Mouse (Mus musculus) megakaryocyte progenitor cell, adult 5-6 weeks (primary cell): Measurements from ENCODE around the gene Vwa7. TPM values are rescaled to one million over a fixed set of nuclear protein-coding genes. Genes with fewer than 3 reads are reported as not detected.

ENCODE experiments used
- ATAC-seq: replicated peaks from 2 replicates; pipeline ENCODE4 v1.8.0; 2016; ENCODE audit warnings: mild to moderate bottlenecking, moderate TSS enrichment, inconsistent platforms; ENCODE audit not compliant: poor library complexity
- total RNA-seq, 2 experiments: library from RNA; stranded (forward) in 1 of 2; stranded (reverse) in 1 of 2; fragments of 157-497, 149-512 nt in 1 of 2; fragments of 200-1000 nt in 1 of 2; gene quantifications; 2 replicates each; pipeline versions ENCODE4 v1.2.3 to v1.2.4; 2015 to 2017

Gene Vwa7
- total RNA-seq, 2 experiments from 2014 or later = 0.17 TPM; not detected in 1

DNA sequence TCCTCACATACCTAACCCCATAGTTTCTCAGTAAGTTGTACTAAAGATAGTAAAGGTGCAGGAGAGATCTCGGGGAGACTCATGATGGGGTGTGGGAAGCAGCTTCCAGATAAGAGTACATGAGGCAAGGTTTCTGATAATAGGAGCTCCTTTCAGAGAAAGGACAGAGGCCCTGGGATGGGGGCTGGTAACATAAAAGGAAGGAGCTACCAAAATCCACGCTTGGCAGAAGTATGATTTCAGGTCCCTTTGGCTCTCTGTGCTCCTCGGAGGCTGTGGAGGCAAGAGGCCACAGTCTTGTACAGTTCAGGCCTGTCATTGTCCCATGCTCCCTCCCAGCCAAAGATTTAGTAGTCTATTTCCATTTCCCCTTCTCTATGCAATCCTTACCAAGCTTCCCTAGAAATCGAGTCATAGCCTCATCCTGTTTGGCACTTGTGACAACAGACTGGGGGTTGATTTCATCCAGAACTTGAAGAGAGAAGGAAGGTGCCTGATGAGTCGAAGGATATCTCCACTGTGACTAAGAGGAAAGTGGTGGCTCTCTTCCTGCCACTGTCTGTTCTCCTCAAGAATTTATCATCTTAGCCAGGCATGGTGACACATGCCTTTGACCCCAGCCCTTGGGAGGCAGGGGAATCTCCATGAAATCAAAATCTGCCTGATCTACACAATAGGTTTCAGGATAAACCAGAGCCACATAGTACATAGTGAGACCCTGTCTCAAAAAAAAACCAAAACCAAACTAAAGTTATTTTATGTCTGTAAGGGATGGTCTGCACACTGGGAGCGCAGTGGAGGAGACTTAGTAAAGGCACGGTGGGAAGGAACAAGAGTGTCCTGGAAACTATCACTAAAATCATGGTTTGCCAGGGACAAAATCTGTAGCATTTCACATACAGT lies 28.8 kb downstream of the Vwa7 start:
- ATAC-seq = no peak

DNA sequence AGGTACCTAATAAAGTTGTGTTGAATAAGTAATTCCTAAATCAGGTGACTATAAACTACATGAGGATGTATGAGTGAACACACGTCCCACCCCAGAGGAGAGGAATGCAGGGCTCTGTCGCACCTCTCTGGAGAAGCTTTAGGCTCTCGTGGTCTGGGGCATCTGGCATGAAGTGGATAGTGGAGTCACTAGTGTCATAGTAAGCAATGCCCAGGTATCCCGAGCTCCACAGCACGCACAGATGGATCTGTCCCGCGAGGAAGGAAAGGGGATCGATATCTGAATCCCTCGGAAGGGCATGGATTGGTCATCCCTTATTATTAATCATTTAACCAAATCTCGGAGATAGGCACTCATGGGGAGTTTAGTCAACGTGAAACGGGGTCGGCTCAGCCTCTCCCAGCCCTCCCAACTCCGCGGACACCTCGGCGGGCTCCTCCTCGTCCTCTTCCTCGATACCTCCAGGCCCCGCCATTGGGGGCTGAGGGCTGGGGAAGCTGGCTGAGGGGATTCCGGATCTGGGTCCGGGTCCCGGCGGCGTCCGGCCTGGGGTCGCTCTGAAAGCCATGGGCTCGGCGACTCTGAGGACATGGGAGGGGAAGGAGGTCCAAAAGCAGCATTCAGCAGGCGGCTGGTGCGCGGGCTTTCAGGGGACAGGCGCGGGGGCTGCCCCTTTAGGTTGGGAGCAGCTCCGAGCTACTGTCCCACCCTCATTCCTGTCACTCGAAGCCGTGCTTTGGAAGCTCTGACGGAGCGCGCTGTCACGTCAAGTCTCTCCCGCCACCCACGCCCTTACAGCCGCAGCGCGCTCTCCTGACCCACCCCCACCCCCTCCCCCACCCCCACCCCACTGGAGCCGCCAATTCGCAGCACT lies 29.7 kb downstream of the Vwa7 start:
- no peak for ATAC-seq

DNA sequence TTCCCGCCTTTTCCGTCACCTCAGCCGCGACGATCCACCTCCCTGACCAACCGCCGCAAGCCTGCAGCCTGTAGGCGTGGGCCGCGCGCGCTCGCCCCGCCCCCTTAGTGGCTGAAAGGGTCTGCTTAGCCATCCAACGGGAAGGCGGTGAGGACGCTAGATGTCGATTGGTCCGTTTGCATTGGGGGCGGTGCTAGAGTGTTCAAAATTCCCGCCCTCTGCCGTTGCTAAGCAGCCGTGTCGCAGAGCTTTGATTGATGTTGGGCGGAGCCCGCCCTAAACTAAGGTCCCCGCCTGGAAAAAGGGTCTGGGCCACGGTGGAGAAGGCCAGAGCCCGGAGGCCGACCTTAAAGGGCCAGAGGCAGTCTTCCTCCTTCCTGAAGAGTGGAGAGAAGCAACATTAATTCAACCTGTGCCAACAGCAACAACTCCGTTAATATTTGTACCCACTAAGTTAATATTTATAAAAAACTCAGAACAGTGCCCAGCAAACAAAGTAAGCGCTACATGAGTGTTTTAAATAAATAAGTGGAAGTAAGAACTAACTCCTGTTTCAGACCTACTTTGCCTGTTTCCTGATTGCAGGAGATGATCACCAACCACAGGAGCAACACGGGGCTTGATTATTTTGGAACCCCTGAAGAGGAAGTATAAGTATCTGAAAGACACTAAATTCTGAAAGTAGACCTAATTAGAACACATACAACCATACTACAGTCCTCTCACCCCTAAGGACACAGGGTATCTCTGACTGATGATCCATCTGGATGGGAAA lies 30.5 kb downstream of the Vwa7 start, which contains the start of gene Msh5:
TSS of gene Msh5 (minus strand) at position 65 of the 775 bp plus-strand sequence.
- peak; percentile 74 for ATAC-seq

DNA sequence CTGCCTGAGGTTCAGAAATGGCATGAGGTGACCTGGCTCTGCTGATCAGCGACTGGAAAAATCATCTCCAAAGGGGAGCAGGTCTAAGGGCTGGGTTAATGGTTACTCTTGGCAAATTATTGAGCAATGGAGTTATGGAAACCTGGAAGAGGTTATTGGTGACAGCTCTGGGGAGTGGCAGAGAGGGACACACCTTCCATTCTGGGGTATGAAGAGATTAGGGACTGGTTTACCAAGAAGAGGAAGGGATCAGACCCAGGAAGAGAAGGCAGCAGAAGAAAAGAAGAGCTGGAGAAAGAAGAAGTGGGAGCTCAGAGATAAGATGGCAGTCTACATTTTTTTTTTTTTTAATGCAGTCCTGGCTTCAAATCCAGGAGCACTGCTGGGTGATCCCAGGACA lies 31.3 kb downstream of the Vwa7 start:
- ATAC-seq = no peak

DNA sequence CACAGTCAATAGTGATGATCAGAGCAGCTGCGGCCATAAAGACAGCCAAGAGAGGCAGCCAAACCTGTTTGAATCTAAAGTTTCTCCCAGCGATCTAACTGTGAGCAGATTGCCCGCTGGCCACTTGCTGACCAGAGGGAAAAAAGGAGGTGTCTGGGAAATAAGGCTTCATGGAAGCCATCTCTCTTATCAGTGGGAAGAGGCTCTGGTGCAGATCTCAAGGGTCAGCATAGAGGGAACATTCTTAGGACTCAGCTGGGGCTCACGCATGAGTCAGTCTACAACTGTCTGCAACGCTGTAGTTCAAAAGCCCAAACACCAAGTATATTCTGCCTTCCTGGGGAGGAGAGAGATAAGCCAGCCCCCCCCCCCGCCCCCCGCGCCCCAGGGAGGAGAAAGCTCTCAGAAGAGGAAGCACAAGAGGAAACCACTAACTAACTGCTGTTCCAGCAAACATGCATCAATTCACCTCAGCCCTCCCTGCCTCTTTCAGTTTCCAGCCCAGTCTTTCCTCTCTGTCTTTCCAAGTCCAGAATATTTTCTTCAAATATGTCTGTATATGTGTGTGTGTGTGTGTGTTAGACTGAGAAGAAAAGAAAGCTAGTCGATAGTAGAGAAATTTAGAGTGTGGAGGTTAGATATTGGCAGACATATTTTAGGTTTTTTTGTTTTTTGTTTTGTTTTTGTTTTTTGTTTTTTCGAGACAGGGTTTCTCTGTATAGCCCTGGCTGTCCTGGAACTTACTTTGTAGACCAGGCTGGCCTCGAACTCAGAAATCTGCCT lies 32.0 kb downstream of the Vwa7 start:
- peak; percentile 3; the same call in 1 of the 2 replicates for ATAC-seq

DNA sequence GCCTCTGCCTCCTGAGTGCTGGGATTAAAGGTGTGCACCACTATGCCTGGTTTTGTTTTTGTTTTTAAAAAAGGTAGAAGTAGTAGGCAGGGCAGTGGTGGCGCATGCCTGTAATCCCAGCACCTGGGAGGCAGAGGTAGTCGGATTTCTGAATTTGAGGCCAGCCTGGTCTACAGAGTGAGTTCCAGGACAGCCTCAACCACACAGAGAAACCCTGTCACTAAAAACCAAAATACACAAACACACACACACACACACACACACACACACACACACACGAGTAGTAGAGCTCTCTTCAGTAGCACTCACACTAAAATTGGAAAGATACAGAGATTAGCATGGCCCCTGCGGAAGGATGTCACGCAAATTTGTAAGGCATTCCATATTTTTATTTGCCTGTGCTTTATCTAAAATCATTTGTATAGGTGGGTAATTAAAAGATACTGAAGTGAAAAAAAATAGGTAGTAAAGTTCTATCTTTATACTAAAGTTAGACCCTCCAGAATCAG lies 32.6 kb downstream of the Vwa7 start:
- no peak for ATAC-seq

DNA sequence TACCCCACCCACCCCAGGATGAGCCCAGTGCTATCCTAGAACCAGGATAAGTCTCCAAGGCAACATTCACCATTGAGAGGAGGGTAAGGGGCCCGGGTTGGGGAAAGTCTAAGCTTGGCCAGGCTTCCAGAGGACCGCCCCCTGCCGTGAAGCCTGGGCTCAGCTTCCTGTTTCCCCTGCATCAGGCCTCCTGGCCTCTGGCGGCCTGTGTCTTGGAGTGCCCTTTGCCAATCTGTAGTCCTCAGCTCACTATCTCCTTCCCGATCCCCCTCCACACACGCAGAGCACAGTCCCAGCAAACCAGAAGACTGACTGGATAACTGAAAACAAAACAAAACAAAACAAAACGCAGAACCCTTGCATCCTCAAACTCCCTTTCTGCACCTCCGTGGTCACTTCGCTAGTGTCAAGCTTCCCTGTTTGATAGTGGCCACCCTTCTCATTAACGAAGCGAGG lies 33.2 kb downstream of the Vwa7 start, which contains the start of gene Clic1:
TSS of gene Clic1 (plus strand) at position 406 of the 456 bp plus-strand sequence.
- ATAC-seq = peak; percentile 18

DNA sequence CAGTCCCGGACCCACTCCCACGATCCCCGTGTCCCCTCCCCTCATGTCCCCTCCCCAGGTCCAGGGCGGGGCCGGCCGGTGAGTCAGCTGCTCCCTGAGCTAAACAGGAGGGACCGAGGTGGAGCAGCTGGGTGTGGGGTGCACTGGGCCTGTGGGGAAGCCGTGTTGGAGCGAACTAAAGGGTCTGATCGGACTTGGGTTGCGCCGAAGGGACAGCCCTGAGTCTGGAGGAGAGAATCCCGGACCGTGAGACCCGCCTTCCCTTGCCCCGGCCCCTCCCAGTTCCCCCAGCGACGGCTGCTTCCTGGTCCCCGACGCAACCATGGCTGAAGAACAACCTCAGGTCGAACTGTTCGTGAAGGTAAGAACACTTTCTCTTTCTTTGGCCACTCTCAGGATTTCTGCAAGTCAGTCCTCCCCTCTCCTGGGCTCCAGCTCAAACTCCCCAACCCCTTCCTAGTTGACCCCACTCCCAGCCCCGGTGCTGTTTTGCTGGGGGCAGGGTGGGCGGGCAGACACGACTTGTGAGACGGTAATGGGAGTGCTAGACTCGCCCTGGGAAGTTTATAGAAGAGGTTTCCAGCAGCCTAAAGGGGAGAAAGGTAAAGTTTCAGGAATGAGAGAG lies 33.9 kb downstream of the Vwa7 start:
- peak; percentile 20 for ATAC-seq

DNA sequence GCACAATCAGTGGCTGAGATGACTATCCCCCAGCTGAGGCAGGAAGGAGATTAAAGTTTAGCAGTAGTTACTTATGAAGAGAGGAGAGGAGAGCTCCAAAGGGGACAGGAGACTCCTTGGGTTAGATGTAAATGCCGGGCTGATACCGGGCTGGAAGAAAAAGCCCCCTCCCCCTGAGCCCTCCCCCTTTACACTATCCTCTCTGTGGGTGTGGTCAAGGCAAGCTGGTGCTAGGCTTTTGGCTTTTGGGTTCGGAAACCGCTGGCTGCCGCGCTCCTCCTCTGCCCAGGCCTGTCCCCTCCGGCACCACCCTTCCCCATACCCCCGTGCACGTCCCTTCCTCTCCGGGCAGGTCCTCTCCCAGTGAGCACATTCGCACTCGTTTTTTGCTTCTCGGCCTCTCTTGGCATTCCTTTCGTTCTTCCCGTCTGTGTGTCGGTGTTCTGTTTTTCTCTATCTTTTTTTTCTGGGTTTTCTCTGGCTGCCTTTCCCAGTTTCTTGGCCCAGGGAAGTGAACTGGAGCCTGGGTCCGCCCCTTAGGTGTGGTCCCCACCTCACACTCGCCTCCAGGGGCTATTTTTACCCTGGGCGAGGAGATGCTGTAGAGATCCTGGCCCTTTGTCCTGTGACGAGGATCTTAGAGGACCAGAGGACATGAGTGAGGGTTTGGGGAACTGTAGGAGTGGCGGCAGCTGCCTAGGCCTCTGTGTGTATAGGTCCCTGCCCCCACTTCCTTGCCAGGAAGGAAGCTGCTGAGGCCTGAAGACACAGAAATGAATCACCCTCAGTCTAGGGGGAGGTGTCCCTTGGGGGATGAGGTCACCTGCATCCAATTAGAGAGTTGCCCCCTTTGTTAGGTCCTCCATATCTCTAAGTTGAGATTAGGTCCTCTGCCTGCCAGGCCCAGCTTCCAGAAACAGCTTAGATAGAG lies 35.0 kb downstream of the Vwa7 start:
- peak; percentile 66 for ATAC-seq

DNA sequence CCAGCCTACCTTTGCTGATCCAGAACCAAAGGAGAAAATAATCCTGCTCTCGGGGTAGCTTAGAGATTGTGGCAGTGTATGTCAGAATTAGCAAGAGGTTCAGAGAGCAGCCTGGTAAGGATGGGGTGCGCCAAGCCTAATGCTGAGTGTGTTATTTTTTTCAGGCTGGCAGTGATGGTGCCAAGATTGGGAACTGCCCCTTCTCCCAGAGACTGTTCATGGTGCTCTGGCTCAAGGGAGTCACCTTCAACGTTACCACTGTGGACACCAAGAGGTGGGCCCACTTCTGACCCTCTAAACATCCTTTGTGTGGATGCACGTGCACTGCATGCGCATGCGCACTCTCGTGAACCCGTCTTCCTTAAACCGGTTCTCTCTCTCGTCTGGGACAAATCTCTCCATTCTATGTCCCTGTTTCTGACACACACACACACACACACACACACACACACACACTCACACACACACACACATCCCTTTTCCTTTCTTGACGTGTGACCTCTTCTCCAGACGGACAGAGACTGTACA lies 36.0 kb downstream of the Vwa7 start:
- ATAC-seq = no peak

DNA sequence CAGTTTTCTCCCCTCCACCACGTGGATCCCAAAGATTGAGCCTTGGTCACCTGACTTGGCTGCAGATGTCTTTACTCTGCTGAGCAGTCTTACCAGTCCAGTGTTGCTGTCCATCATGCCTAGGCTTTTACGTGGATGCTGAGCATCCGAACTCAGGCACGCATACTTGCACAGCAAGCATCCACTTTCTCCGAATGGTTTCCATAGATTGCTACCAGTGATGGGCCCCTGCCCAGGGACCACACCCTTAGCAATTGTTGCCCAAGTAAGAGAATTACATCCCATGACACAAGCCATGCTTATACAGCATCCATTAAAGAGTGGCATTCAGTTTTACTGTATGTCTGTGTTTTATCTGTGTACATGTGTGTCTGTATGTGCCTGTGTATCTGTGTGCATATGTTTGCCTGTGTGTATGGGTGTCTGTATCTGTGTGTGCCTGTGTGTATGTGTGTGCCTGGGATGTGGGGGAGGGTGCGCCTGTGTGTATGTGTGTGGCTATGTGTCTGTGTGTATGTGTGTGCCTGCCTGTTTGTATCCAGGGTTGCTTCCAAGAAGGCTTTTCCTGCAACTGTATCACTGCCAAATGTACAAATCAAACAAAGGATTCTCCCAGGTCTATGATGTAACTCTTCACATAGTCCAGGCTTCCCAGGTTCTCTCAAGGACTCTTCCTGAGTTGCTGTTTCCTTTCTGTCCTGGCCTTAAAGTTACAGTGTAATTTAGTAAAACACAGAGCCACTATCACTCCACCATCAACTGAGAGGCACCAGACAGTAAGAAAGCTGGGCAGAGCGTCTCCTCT lies 39.5 kb downstream of the Vwa7 start:
- no peak for ATAC-seq

DNA sequence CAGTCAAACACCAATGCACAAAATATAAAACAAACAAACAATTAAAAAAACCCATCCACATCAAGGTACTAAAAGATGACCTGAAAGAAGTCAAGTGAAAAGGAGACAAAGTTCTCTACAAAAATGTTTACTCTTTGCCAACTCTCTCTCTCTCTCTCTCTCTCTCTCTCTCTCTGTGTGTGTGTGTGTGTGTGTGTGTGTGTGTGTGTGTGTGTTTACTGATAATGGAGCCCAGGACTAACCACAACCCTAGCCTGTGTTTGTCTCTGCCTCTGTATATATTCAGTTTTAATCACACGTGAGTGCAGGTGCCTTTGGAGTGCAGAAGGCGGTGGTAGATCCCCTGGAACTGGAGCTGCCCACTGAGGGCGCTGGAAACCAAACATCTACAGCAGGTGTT lies 40.7 kb downstream of the Vwa7 start:
- ATAC-seq = peak; percentile 48

DNA sequence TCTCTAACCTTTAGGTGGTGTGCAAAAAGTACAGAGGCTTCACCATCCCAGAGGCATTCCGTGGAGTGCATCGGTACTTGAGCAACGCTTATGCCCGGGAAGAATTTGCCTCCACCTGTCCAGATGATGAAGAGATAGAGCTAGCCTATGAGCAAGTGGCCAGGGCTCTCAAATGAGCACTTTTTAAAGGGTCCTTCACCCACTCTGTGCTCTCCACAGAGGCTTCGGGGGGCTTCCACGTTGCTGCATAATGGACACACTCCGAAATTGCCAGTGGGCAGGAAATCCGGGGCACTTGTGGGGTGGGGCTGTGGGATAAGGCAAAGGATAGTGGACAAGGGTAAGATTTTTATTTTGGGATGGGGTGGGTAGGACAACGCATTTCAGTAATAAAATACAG lies 41.9 kb downstream of the Vwa7 start:
- no peak for ATAC-seq

DNA sequence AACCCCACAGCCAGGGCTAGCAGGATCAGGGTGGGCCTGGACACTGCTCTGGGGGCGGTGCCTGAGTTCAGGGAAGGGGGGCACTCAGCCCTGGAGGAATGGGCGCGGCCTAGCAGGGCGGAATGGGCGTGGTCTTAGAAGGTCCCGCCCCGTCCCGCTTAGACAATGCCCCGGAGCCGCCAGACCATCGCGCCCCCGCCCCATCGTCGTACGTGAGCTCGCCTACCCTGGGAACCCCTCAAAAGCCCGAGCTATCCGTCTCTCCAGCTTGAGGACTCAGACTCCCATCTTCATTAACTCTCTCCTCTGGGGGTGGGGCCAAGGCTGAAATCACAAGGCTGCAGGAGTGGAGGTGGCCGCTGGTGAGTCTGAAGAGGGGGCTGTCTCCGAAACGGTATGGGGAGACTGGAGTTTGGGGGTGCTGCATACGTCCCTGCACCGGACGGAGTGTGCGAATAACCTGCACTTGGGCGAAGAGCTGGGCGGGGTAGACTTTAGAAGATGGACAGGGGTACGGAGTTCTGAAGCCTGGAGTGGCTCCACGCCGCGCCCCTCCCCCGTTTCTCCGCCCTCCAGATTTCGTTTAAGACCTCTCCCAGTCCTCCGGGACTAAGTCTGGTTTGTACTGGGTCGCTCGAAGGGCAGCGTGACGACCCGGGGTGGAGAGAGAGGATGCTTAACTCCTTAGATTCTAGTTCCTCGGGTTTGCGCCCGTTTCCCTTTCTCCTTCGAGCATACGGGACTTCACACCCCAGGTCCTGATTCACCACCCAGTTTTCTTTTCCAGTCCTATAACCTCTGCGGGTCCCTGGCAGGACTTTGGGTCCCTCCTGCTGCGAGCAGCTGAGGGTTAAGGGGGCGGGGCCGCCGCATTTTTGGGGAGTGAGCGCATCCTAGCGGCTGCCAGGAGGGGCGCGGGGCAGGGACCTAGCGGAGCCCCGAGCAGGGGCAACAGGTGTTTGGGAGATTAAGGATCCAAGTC lies 42.8 kb downstream of the Vwa7 start, which contains the start of gene Ddah2:
TSS of gene Ddah2 (plus strand) at position 125 of the 982 bp plus-strand sequence.
- ATAC-seq = peak; percentile 74

DNA sequence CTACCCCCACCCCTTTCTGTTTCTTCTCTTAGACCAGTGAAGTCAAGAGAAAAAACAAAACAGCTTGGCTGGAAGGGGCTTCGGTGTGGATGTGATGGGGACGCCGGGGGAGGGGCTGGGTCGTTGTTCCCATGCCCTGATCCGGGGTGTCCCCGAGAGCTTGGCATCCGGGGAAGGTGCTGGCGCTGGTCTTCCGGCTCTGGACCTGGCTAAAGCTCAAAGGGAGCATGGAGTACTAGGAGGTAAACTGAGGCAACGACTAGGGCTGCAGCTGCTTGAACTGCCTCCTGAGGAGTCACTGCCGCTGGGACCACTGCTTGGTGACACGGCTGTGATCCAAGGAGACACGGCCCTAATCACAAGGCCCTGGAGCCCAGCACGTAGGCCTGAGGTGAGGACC lies 43.7 kb downstream of the Vwa7 start:
- no peak for ATAC-seq
